Mouse (Mus musculus) intestine, embryonic 15.5 days (tissue): ENCODE measurements around the gene Suclg2. TPM values are rescaled to one million over a fixed set of nuclear protein-coding genes. Genes with fewer than 3 reads are reported as not detected.

Experiments used
- ATAC-seq: fragments of 200-750 bp; cut with Nextera tagmentation; 2 replicates; pipeline ENCODE4 v1.8.0; 2017; ENCODE audit warnings: moderate TSS enrichment, moderate library complexity
- H3K27ac ChIP-seq: fragments of 300-500 bp; sonication (generic); 2 replicates; pipeline ENCODE4 v1.5.1; 2015; ENCODE audit warnings: mild to moderate bottlenecking, inconsistent platforms
- H3K27me3 ChIP-seq: fragments of 300-500 bp; sonication (generic); replicated peaks from 2 replicates; pipeline ENCODE4 v1.6.1; 2015; ENCODE audit warnings: inconsistent platforms
- H3K36me3 ChIP-seq: fragments of 300-500 bp; sonication (generic); 2 replicates; pipeline ENCODE4 v1.6.1; 2015; ENCODE audit warnings: inconsistent platforms
- H3K4me1 ChIP-seq: fragments of 300-500 bp; sonication (generic); replicated peaks from 2 replicates; pipeline ENCODE4 v1.6.1; 2015; ENCODE audit warnings: inconsistent platforms
- H3K4me2 ChIP-seq: fragments of 300-500 bp; sonication (generic); replicated peaks from 2 replicates; pipeline ENCODE4 v1.6.1; 2015; ENCODE audit warnings: mild to moderate bottlenecking, inconsistent platforms
- H3K4me3 ChIP-seq: fragments of 300-500 bp; sonication (generic); replicated peaks from 2 replicates; pipeline ENCODE4 v1.5.1; 2015; ENCODE audit warnings: inconsistent platforms
- H3K9ac ChIP-seq: fragments of 300-500 bp; sonication (generic); 2 replicates; pipeline ENCODE4 v1.6.1; 2015; ENCODE audit warnings: inconsistent platforms
- H3K9me3 ChIP-seq: fragments of 300-500 bp; sonication (generic); 2 replicates; pipeline ENCODE4 v1.6.1; 2016; ENCODE audit warnings: inconsistent platforms
- WGBS: fragments of 180-500 bp; shearing (Covaris S2); methylation state at CpG from one replicate; pipeline ENCODE4 v1.1.7; 2015; 5-methylcytosine and 5-hydroxymethylcytosine counted together
- polyA plus RNA-seq: library from polyadenylated mRNA; unstranded; fragments of >200 nt; fragmentation: Nextera tagmentation; extraction: Ambion mirVana; gene quantifications from 2 replicates; pipeline ENCODE4 v1.2.1, GENCODE M21; 2015

The Suclg2 gene
- polyA plus RNA-seq, 1 experiment from 2014 or later, result 116 TPM

GRCm38 (mm10) chr6:95535191-95535590, 183.4 kb downstream of the Suclg2 start:
- H3K27me3 ChIP-seq, result no peaks in the 10 kb centered on the region
- no peak overlapping the region for H3K9ac ChIP-seq
- H3K27ac ChIP-seq, result no peak overlapping the region
- H3K4me1 ChIP-seq, result no peaks in the 10 kb centered on the region
- no peak overlapping the region for H3K4me2 ChIP-seq
- 66% methylated on average over 3 of the region's 3 CpGs for WGBS
- H3K36me3 ChIP-seq, result no peaks in the 10 kb centered on the region
- no peak overlapping the region for H3K4me3 ChIP-seq
- no peak for ATAC-seq
- H3K9me3 ChIP-seq, result no peaks in the 10 kb centered on the region

GRCm38 (mm10) chr6:95519846-95520245, 198.8 kb downstream of the Suclg2 start:
- Histone ChIP-seq H3K4me1 (no peaks in the 10 kb centered on the region), H3K27ac (no peak overlapping the region), H3K4me2 (no peak overlapping the region), H3K4me3 (no peak overlapping the region), H3K36me3 (no peaks in the 10 kb centered on the region), H3K9ac (no peak overlapping the region), H3K27me3 (no peaks in the 10 kb centered on the region), H3K9me3 (no peaks in the 10 kb centered on the region)
- no peak for ATAC-seq
- WGBS, result 35% methylated on average over 2 of the region's 2 CpGs

DNA sequence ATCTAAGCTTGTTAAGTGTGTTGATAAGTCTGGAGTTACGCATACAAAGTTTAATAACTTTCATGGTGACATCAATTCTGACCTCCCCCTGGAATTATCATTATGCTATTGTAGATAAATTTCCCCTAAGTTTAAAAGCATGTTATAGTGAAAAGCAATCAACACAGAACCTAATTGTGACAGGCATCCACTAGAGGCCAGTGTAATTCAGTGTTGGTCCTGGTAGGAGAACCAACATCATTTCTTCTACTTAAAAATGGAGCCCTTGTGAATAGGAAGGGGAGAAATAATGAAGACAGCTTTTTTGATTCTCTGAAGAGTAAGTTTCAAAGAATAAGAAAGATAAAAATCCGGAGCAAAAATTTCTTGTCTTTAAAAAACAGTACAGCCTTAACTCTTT, 200.2 kb downstream of the Suclg2 start:
- Histone ChIP-seq H3K9me3 (no peaks in the 10 kb centered on the region), H3K9ac (no peak overlapping the region), H3K27ac (no peak overlapping the region), H3K27me3 (no peaks in the 10 kb centered on the region), H3K4me2 (no peak overlapping the region), H3K4me3 (no peak overlapping the region), H3K4me1 (0 out of 2 replicates have a peak, but pooled peaks cover 2% of the 10 kb centered on the region), H3K36me3 (no peaks in the 10 kb centered on the region)
- WGBS, result 71% methylated on average over 2 of the region's 2 CpGs
- ATAC-seq, result no peak

- Histone ChIP-seq H3K4me1 (0 out of 2 replicates have a peak, but pooled peaks cover 2% of the 10 kb centered on the region), H3K36me3 (no peaks in the 10 kb centered on the region), H3K9me3 (no peaks in the 10 kb centered on the region), H3K27ac (no peak overlapping the region), H3K4me3 (no peak overlapping the region), H3K9ac (no peak overlapping the region), H3K4me2 (no peak overlapping the region), H3K27me3 (no peaks in the 10 kb centered on the region)
- no peak for ATAC-seq
- WGBS, result 77% methylated on average over 5 of the region's 5 CpGs
Measured at GRCm38 (mm10) chr6:95515721-95516120, 202.9 kb downstream of the Suclg2 start.

- no peak overlapping the region for H3K9ac ChIP-seq
- 0 out of 2 replicates have a peak, but pooled peaks cover 2% of the 10 kb centered on the region for H3K4me1 ChIP-seq
- 77% methylated on average over 10 of the region's 10 CpGs for WGBS
- no peaks in the 10 kb centered on the region for H3K9me3 ChIP-seq
- H3K4me2 ChIP-seq, result no peak overlapping the region
- ATAC-seq, result no peak
- no peaks in the 10 kb centered on the region for H3K27me3 ChIP-seq
- H3K4me3 ChIP-seq, result no peak overlapping the region
- H3K36me3 ChIP-seq, result no peaks in the 10 kb centered on the region
- no peak overlapping the region for H3K27ac ChIP-seq
Measured at GRCm38 (mm10) chr6:95514726-95515125, 203.9 kb downstream of the Suclg2 start.

GRCm38 (mm10) chr6:95511689-95512088, 206.9 kb downstream of the Suclg2 start:
- no peak overlapping the region for H3K27ac ChIP-seq
- H3K9me3 ChIP-seq, result no peaks in the 10 kb centered on the region
- WGBS, result 97% methylated on average over 1 of the region's 1 CpGs
- 0 out of 2 replicates have a peak, but pooled peaks cover 2% of the 10 kb centered on the region for H3K4me1 ChIP-seq
- H3K4me3 ChIP-seq, result no peak overlapping the region
- H3K36me3 ChIP-seq, result no peaks in the 10 kb centered on the region
- no peak overlapping the region for H3K4me2 ChIP-seq
- ATAC-seq, result no peak
- no peak overlapping the region for H3K9ac ChIP-seq
- H3K27me3 ChIP-seq, result no peaks in the 10 kb centered on the region

DNA sequence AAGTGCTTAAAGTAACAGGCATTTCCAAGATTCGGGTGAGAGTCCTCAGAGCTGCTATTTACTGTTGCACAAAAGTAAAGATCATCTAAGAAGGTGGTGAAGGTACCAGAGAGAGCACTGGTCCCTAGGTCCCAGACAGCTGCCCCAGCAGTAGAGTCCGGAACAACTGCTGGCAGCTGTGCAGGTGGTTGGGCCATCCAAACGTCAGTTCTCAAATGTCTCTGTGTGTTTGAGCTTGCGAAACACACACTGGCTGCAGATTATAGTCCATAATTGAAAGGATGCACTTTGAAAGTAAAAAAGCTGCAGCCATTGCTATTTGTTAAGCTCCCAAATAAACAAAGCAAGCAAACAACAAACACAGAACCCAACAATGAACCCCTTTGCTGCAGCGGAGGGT, 217.8 kb downstream of the Suclg2 start:
- Histone ChIP-seq H3K27me3 (no peaks in the 10 kb centered on the region), H3K36me3 (no peaks in the 10 kb centered on the region), H3K4me1 (no peaks in the 10 kb centered on the region), H3K9ac (no peak overlapping the region), H3K9me3 (no peaks in the 10 kb centered on the region), H3K27ac (no peak overlapping the region), H3K4me2 (no peak overlapping the region), H3K4me3 (no peak overlapping the region)
- 72% methylated on average over 5 of the region's 5 CpGs for WGBS
- ATAC-seq, result no peak

DNA sequence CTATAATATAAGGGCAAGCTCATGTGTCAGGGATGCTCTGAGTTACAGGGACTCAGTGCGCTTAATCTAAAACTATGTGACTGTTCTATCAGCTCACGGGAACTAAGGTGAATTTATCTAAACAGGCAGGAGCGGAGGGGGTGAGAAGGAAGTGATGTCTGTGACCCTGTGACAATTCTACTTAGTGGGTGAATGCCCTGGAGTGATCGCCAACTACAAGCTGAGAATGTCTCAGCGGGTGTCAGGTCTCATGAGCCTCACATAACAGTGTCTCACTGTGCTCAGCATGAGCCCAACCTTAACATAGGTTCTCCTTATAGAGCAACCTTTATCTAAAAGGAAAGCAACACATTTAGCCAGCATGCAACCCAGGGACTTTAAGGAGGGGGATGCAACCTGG, 219.0 kb downstream of the Suclg2 start:
- Histone ChIP-seq H3K4me3 (no peak overlapping the region), H3K36me3 (no peaks in the 10 kb centered on the region), H3K27ac (no peak overlapping the region), H3K9me3 (no peaks in the 10 kb centered on the region), H3K4me2 (no peak overlapping the region), H3K9ac (no peak overlapping the region), H3K4me1 (no peaks in the 10 kb centered on the region), H3K27me3 (no peaks in the 10 kb centered on the region)
- WGBS, result 81% methylated on average over 5 of the region's 5 CpGs
- no peak for ATAC-seq

DNA sequence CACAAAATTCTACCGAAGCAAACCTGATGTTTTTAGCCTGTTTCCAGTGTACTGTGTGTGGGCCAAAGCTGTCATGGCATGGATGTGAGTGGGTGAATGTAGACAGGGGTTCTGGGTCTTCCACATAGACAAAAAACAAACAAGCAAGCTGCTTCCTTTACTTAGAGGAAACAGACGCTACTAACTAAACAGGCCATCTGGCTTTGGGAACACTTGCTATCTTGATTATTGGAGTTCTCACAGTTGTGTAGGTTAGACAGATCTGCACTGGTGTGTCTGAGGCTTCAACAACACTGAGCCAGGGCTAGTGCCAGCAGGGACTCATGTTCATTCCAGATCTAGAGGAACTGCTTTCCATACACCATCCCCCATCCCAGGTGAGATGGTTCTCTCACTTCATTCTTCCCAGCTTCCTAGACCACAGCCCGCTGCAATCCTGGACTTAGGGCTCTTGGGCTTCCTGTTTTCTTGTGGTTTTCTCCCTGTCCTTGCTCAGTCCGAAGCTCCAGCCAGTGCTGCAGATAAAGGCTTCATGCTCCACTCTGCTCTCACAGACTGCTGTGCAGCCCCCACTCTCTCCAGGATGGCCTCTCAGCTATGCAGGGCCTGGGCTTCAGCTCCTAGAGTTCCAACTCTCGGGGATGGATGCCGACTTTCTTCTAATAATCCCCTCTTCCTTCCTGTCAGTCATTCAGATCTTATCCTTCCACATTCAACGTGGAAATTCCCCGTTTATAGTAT, 226.2 kb downstream of the Suclg2 start:
- Histone ChIP-seq H3K27me3 (no peaks in the 10 kb centered on the region), H3K9ac (no peak overlapping the region), H3K9me3 (no peaks in the 10 kb centered on the region), H3K36me3 (no peaks in the 10 kb centered on the region), H3K4me3 (no peak overlapping the region), H3K4me2 (no peak overlapping the region), H3K4me1 (no peaks in the 10 kb centered on the region), H3K27ac (no peak overlapping the region)
- whole genome bisulfite sequencing, result 71% methylated on average over 8 of the region's 8 CpGs
- no peak for ATAC-seq

GRCm38 (mm10) chr6:95491043-95491442, 227.6 kb downstream of the Suclg2 start:
- Histone ChIP-seq H3K4me2 (no peak overlapping the region), H3K27me3 (no peaks in the 10 kb centered on the region), H3K36me3 (no peaks in the 10 kb centered on the region), H3K9me3 (no peaks in the 10 kb centered on the region), H3K27ac (no peak overlapping the region), H3K9ac (no peak overlapping the region), H3K4me3 (no peak overlapping the region), H3K4me1 (no peaks in the 10 kb centered on the region)
- no peak for ATAC-seq
- WGBS, result 89% methylated on average over 2 of the region's 2 CpGs

GRCm38 (mm10) chr6:95485791-95486190, 232.8 kb downstream of the Suclg2 start:
- Histone ChIP-seq H3K4me1 (peaks cover 4% of the 10 kb centered on the region; the same call in 1 of the 2 replicates), H3K27ac (no peak overlapping the region), H3K4me3 (no peak overlapping the region), H3K4me2 (no peak overlapping the region), H3K27me3 (no peaks in the 10 kb centered on the region), H3K36me3 (no peaks in the 10 kb centered on the region), H3K9ac (no peak overlapping the region), H3K9me3 (no peaks in the 10 kb centered on the region)
- ATAC-seq, result no peak
- WGBS, result 87% methylated on average over 6 of the region's 6 CpGs

DNA sequence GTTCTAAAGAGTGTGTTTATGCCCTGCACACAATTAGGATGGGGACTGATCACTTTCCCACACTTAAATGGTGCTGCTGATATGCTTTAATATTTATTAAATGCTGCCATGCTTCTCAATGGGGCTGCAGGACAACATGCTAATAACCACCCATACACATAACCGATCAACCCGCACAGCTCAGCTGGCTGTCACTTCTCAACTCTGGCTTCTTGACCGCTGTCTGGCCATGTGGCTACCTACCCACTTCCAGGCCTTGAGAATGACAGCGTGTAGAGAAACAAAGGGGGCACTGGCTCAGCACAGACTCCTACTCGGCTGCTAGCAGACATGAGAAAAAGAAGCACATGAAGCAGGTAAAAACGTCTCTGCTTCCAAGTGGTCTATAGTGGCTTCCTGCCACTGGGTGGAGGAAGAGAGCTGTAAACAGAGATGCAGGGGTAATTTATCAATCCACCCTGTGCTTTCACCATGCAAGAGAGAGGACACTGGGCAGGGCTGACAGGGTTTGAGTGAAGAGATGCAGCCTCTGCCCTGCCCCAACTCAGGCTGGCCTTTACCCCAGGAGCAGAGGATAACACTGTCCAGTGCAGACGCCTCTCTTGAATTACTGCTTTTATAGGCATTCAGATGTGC, 234.3 kb downstream of the Suclg2 start:
- no peak overlapping the region for H3K27ac ChIP-seq
- no peaks in the 10 kb centered on the region for H3K9me3 ChIP-seq
- no peak overlapping the region for H3K4me3 ChIP-seq
- ATAC-seq, result peak; percentile 28; the same call in 1 of the 2 replicates
- H3K4me1 ChIP-seq, result peaks cover 4% of the 10 kb centered on the region; the same call in 1 of the 2 replicates
- H3K9ac ChIP-seq, result no peak overlapping the region
- no peak overlapping the region for H3K4me2 ChIP-seq
- no peaks in the 10 kb centered on the region for H3K27me3 ChIP-seq
- peaks cover 3% of the 10 kb centered on the region; the same call in 1 of the 2 replicates for H3K36me3 ChIP-seq
- WGBS, result 55% methylated on average over 7 of the region's 7 CpGs

GRCm38 (mm10) chr6:95483686-95484085, 234.9 kb downstream of the Suclg2 start:
- Histone ChIP-seq H3K9me3 (no peaks in the 10 kb centered on the region), H3K4me1 (peaks cover 4% of the 10 kb centered on the region; the same call in 1 of the 2 replicates), H3K36me3 (peaks cover 3% of the 10 kb centered on the region; the same call in 1 of the 2 replicates), H3K4me2 (no peak overlapping the region), H3K4me3 (no peak overlapping the region), H3K27ac (no peak overlapping the region), H3K27me3 (no peaks in the 10 kb centered on the region), H3K9ac (no peak overlapping the region)
- no peak for ATAC-seq
- WGBS, result 94% methylated on average over 4 of the region's 4 CpGs
